Mouse (Mus musculus) adrenal gland, postnatal 36 days (tissue): ENCODE measurements around the gene Rpain. TPM values are rescaled to one million over a fixed set of nuclear protein-coding genes. Genes with fewer than 3 reads are reported as not detected.

ENCODE experiments used
- DNase-seq, 2 experiments: peaks; one replicate each; pipeline ENCODE4 v3.0.0; 2021; ENCODE audit warnings: mixed read lengths in 1 of 2
- total RNA-seq, 2 experiments: library from RNA; stranded (reverse); gene quantifications; 2 replicates each; pipeline ENCODE4 v1.2.3; 2021

The Rpain gene
- total RNA-seq, 2 experiments from 2014 or later: 23.8 to 26.0 TPM

DNA sequence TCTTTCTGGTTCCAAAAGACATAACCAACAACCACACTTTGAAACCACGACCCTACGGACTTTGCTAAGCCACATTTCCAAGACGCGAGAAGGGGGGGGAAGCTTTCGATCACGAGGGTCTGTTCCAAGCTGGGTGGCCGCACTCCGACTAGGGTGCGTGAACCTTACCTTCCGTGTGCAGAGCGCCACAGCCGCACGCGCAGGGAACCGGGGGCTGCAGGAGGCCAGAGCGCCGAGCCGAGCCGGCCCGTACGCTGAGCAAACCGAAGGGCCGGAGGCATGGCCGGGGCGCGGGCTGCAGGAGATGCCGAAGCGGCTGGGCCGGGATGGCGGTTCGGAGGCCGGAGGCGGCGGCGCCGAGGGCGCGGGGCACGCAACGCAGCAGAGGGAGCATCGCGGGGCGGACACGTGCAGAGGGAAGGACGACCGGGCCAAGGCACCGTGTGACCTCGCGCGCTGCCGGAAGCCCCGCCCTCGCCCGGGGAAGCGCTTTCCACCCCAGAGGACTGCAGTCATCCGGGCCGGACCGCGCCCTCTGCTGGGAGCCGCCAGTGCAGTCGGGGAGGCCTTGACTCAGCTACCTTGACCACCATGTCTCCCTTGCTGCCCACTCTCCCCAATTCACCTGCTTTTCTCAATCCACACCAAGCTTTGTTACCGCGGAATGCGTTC lies 12.7 kb downstream of the Rpain start, which contains the start of gene C1qbp:
Gene C1qbp, minus strand, starts transcription at position 470 of the 672 bp plus-strand sequence.
- DNase-seq: peak; percentile 97 to 98

DNA sequence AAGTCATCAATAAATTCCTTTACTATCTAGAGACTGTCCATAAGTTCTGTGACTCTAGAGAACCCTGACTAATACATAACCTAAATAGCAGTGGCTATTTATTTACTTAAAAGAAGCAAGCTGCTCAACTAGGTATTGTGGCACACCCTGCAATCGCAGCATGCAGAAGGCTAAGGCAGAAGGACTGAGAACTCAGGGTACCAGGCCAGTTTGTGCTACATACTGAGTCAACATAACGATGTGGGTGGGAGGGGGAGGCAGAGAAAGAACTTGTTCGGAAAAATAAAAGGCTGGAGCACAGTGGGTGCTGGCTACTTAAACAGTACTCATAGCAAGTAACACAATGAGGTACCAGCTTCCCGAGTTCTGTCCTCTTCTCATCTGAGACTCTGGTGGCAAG lies 31.2 kb downstream of the Rpain start:
- DNase-seq: no peak

DNA sequence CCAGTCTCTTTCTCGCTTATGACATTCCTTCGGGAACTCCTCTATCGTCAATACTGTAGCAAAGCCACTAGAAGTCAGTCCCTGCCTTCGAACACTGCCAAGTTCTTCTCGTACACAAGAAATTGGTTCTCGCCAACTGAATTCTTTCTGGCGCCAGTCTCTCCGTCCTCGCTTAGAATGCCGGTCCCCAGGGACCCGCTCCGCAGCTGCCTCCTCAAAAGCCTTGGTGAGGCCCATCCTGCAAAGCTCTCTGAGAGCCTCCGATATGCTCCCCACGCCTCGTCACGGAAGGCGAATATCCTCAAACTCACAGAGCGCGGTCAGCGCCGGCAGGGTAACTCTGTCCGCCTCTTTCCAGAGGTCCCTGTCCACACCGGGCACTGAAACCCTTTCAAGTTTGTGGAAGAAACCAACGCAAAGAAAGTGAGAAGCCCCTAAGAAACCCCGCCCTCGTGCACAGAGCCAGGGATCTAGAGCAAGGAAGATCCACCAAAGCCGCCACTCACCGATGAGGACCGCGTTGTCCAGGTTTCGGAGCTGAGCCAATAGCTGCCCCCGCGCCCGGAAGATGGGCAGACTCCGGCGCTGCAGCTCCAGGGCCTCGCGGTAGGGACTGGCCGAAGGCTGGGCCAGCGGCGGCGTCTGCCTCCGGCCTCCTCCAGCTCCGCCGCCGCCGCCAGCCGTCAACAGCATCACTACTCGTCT lies 33.8 kb downstream of the Rpain start:
- DNase-seq: peak; percentile 73 to 77

DNA sequence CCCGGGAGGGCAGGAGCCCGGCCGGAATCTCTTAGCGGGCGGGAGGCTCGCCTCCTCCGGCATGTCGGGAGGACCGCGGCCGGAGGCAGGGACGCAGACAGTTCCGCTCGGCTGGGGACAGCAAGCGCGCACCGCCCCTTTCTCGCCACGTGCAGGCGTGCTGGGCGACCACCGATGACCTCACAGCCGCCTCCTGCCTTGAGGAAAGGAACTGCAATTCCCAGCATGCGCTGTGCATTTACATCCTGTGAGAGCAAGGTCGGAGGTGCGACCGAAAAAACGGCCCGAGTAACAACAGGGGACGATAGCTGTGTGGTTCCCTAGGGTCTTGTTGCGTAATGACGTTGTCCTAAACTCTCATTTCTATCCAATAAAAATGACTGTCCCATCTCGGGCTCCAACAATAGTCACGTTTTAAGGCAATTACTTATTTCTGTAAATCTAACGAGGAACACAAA lies 34.3 kb downstream of the Rpain start, which contains the start of gene Dhx33:
Gene Dhx33, minus strand, starts transcription at position 122 of the 458 bp plus-strand sequence.
- DNase-seq: peak; percentile 97

DNA sequence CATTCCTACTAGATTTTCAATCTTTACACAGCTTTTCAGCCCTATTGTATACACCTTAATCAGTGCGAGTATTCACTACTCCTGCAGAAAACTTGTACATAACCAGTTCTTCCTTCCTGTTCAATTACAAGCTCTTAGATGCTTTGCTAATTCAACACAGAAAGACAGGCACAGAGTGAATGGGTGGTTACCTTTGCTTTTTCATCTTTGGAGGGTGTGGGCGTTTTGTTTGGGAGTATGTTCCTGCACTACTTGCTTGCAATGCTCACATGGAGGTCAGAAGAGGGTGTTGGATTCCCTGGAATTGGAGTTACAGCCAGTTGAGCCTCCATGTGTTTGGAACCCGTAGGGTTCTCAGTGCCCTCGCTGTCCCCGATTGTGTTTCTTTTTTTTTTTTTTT lies 35.0 kb downstream of the Rpain start:
- no peak for DNase-seq

DNA sequence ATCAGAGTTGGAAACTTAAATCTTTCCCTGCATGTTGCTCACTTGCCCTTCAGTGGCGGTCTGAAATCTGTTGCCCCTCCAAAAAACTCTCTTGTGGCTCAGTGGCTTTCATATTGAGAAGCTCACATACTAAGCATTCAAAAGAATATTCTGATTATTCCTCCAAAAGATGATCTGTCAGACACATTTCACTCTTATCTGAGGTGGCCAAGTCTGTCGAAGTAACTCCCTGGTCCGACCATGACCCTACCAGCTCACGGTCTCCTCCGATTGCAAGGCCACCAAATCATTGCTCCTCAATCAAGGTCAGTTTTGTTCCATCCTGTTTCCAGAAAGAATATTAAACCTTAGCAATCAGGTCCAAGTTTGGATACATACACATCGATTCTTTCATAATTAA lies 37.0 kb downstream of the Rpain start:
- peak; percentile 42 to 56 for DNase-seq

DNA sequence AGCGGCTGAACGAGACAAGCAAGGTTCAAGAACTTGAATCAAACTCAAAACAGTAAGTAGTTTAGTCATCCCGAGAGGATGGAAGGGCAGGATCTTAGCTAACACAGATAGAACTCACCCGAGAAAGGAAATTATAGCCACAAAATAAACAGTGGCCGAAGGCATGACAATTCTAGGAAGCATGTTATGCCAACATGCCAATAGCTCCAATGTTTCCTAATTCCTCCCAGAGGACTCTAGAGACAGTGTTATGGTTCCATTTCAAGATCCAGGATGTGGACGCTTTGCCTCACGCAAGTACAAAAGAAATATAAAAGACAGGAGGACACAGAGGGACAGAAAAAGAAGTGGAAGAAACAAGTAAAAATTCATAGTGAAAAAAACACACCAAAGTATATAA lies 37.8 kb downstream of the Rpain start:
- no peak for DNase-seq

DNA sequence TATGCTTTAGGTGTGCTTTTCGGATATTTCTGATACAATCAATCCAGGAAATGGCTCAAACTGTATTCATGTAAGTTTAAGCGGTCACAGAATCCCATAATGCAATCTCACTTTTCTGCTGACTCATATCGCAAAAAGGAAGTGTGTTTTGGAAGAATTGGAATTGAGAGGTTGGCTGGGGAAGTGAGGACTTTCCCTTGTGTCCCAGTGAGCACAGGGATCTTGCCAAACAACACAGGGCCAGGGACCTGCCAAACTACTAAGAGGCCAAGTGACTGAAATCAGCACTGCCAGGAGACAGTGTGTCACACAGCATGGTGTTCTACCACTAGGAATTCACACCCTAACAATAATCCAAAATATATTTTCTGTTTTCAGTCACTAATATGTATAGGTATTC lies 38.3 kb downstream of the Rpain start:
- DNase-seq: peak; percentile 49 to 64

DNA sequence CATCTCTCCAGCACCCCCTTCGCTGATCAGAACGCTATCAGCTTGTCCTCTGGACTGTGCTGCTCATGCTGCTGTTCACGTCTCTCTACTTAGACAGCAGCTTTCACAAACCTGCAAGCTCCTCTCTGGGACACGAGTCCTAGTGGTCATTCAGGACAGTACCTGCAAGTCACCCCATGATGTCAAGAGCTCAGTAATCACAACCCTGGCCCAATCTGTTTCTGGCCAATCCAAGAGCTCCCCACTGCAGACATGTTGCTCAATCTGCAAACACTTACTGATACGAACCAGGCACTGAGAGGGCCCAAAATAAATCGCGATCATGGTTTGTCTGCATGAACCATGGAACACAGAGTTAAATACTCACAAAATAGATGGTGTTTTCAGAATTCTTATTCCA lies 42.7 kb downstream of the Rpain start:
- no peak for DNase-seq

DNA sequence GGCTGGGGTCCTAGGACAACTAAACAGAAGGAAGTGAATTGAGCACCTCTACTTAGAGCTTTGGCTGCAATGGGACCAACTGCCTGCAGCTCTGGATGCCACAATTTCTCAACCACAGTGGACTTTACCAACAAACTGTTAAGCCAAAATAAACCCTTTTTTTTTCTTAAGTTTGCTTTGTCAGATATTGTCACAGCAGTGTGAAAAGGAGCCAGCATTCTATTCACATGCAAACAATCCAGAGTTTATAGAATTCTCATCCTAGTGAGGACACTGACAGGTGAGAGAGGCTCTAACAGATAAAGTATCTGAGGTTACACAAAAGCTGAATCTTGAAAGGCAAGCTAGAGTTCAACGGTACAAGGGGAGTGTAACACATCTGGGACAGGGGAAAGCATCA lies 47.0 kb downstream of the Rpain start:
- no peak for DNase-seq

DNA sequence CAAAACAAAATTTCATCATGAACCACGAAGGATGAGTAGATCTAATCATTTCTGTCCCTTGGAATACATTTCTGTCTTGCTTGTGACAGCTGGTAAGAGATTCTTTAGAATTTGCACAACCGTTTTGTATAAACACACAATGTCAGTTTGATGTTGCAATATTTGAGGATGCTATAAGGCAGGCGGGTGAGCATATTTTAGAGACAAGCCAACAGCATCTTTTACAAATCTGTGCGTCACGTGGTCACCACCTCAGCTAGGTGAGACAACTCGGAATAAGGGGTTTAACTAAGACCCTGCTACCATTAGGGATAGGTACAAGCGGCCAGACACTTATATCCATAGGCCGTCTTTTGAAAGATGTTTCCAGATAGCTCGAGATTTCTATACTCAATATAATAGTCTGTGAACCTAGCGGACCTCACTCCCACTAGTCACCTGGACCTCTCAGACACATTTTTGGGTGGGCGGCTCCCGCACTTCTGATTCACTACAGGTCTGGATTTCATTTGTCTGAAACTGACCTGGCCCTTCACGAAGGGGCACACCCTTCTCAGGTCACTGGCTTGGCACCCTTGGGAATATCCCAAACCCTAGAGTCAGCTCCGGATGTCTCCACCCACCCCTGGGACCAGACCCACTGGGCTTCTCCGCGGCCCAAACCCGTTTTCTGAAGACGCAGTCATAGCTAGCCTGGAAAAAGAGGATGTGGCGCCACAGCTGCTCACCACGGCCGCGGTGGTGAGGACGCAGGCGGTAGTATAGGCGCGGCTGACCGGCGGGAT lies 48.6 kb downstream of the Rpain start:
- DNase-seq: no peak

DNA sequence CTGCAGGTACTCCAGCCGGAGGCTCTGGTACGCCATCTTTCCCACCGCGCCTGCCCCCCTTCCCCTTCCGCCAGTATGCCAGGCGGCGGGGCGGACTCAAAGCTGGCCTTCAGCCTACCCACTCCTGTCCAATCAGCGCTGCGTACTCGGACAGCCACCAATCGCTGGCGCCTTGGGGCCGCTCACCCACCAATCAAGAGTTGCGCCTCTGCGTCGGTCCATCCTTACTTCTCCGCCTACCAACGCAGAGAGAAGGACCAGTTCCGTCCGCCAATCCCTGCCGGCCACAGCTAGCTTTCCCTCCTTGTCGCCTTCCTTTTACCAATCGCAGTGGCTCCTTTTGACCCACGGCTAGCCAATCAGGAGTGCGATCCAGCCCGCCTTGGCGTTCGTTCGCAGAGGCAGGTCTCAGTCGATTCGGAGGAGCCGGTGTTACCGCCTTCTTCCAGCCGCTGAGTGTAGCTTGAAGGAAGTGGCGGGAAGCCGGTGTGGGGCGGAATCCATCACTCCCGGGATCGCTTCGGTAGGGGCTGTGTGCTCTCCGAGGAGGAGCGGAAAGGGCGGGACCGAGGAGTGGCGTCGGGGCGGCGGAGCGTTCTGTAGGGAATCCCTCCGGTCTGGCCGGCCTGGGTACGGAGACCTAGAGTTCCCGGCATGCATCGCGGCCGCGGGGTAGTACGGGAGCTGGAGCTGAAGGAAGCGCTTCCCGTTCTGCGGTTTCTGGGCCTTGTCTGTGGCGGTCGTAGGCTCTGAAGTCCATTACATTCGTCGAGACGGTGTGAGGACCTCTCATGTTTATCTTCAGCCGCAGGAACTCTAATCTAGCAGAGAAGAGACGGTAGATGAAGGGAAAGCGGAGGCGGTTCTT lies 49.4 kb downstream of the Rpain start, which contains the start of the genes Mis12 and Derl2:
Gene Mis12, plus strand, starts transcription at position 411 of the 868 bp plus-strand sequence.
Gene Derl2, minus strand, starts transcription at position 641 of the 868 bp plus-strand sequence.
- DNase-seq: peak; percentile 98

Other genes with a start within 250 kb of the Rpain start
- gene Zfp3, start 206.0 kb upstream of the Rpain start, total RNA-seq: 1 to 10 TPM; 8.4 to 9.4 TPM
- 1 to 10 TPM; 1.2 to 1.3 TPM for gene Scimp, start 157.6 kb upstream of the Rpain start, total RNA-seq
- 100 to 1,000 TPM; 144 to 170 TPM for gene Rabep1, start 125.4 kb upstream of the Rpain start, total RNA-seq
- 10 to 100 TPM; 56.0 to 60.3 TPM for gene Nup88, start 240 bp upstream of the Rpain start, total RNA-seq
- 100 to 1,000 TPM; 231 to 240 TPM for gene C1qbp, start 12.8 kb downstream of the Rpain start, total RNA-seq
- 10 to 100 TPM; 28.4 to 31.4 TPM for gene Dhx33, start 34.2 kb downstream of the Rpain start, total RNA-seq
- 10 to 100 TPM; 21.8 to 26.3 TPM for gene Mis12, start 49.4 kb downstream of the Rpain start, total RNA-seq
- gene Derl2, start 49.6 kb downstream of the Rpain start, total RNA-seq: 10 to 100 TPM; 71.1 to 92.2 TPM
- 1 to 10 TPM; 7.3 to 7.4 TPM for gene 6330403K07Rik, start 63.3 kb downstream of the Rpain start, total RNA-seq
- 1 to 10 TPM; 1.7 to 2.0 TPM for gene Nlrp1a, start 174.5 kb downstream of the Rpain start, total RNA-seq